Mouse (Mus musculus): ENCODE data around the gene Rps3. TPM values are rescaled to one million over a fixed set of nuclear protein-coding genes. Genes with fewer than 3 reads are reported as not detected.
A peak's percentile ranks its signal among the peaks of the same experiment; 100 is the strongest.

Gene Rps3
- total RNA-seq, 2 experiments from 2014 or later: 293 to 406 TPM

DNA sequence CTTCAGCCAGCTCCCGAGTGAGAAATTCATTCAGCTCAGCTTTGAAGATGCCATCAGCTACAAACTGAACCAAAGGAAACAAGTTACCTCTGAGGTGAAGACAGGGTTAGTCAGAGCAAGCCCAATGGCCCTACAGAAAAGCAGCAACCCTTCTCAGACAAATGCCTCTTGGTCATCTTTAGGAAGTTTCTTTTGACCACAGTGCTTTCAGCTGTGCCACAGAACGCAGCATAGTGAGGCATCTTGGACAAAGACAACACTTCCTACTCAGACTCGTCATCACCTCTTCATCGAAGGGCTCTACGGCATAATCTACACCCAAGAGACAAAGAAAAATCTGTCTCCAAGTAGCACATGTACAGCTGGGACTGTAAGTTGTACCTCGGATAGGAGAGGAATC, 901 bp downstream of the Rps3 start:
- ATAC-seq (replicated peaks; ENCODE audit: low FRiP score, poor library complexity, severe bottlenecking): 0 out of 2 replicates have a peak, but pooled peaks have one; percentile 1

DNA sequence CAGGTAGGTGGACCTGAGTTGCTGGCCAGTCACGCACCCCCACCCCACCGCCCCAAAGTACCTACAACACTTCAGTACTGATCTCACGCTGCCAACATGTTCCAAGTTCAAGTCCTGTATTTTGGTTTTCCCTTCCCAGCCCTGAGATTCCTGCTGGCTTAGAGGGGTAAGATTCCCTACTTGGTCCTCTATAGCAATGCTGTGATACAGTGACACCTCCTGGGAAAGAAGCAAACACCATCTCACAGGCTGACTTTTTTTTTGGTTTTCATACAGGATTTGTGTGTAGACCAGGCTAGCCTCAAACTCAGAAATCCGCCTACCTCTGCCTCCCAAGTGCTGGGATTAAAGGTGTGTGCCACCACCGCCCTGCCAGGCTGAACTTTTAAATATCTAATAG, 6.3 kb downstream of the Rps3 start:
- ATAC-seq (replicated peaks; ENCODE audit: low FRiP score, poor library complexity, severe bottlenecking): no peak

DNA sequence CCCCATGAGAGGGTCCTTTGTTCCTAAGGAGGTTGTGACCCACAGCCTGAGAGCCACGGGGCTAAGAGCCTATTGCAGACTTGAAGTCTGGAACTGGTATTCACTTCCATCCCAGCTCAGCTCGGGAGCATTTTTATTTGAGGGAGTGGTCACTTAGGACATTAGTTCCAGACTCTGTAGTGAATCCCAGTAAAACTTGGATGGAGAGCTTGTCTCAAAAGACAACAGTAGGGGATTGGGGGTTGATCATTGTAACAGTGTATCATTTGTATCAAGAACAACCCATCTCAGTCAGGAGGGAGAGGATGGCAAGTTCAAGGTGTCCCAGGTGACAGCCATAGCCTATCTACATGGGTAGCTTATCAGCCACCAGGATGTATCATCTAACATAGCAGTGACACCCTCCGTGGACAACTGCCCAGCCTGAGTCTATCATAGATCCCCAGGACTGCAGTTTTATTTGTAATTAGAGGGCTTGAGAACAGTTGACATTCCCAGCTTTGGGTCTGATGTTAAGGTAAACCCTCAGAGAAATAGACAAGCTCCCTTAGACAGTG, 6.9 kb downstream of the Rps3 start:
- ATAC-seq (replicated peaks; ENCODE audit: low FRiP score, poor library complexity, severe bottlenecking): no peak

DNA sequence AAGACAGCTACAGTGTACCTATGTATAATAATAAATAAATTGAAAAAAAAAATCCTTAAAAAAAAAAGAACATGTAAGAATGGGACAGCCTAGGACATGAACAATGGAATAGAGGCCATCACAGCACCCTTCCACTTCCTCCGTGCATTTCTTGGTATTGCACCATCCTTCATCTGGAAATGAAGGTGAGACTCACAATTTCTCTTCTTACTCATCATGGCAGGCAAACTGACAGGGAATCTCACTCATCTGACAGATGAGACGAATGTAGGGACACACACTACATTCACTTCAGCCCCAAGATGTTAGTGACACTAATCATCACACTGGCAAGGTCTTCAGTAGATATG, 8.0 kb downstream of the Rps3 start:
- no peak for ATAC-seq (replicated peaks; ENCODE audit: low FRiP score, poor library complexity, severe bottlenecking)

DNA sequence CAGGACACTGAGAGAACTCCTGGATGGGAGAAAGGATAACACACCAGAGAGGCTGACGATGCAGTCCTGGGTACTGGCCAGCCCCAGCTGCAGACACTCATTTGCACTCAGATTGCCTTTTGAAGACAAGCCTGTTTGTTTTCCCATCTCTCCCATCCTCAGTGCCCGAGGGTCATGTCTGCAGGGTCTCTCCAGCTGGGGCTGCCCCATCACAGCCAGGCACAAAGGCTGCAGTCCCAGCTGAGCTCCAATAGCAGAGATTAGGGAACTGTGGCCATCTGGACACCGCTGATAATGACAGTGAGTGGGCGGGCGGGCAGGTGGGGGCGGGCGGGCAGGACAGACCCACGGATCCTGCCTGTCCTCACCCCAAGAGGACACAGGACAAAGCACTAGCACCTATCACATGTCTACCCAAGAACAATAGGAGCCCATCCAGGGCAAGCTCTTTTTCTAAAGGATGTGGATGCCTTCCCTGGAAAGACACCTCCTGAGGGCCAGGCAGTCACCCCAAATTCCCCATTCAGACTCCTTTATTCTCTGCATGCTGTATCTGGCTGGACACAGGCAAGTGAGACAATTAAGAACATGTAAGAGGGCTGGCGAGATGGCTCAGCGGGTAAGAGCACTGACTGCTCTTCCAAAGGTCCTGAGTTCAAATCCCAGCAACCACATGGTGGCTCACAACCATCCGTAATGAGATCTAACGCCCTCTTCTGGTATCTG, 8.5 kb downstream of the Rps3 start:
- peak; percentile 88 for ATAC-seq (replicated peaks; ENCODE audit: low FRiP score, poor library complexity, severe bottlenecking)

DNA sequence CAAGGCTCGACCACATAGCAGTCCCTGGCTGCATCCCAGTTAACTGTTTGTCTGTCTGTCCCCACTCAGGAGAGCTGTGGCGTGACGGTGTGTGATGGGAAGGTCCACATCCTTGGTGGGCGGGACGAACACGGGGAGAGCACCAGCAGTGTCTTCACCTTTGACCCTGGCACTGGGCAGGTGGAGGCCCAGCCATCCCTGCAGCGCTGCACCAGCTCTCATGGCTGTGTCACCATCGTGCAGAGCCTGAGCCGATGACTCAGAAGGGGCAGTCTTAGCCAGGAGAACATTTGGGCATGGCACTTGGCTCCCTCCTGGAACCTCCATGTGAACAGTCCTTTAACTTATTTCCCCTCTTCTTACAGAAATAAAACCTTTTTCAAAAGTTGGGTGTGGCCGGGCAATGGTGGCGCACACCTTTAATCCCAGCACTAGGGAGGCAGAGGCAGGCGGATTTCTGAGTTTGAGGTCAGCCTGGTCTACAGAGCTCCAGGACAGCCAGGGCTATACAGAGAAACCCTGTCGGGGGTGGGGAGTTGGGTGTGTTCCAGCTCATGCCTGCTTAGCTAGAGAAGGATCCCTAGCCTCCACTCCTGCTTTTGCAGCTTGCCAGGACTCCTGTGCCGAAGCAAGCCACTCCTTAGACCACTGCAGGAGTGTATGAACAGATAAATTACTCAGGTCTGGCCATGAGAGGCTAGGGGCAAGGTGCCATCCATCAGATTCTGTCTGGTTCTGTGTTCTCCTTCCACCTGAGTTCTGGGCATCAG, 9.7 kb downstream of the Rps3 start:
- ATAC-seq (replicated peaks; ENCODE audit: low FRiP score, poor library complexity, severe bottlenecking): peak; percentile 58

DNA sequence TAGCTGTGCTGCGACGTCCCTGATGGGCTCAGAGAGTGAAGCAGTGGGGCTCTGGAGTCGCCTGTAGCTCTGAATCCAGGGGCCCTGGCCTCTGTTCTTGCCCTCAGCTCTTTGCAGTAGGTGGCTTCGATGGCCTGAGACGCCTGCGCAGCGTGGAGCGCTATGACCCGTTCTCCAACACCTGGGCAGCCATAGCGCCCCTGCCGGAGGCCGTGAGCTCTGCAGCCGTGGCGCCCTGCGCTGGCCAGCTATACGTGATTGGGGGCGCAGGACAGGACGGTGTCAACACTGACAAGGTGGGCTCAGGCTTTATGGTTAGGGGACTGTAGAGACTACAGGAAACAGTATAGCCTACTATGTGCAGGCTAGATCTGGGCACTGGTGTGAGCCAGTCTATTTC, 12.0 kb downstream of the Rps3 start:
- no peak for ATAC-seq (replicated peaks; ENCODE audit: low FRiP score, poor library complexity, severe bottlenecking)

DNA sequence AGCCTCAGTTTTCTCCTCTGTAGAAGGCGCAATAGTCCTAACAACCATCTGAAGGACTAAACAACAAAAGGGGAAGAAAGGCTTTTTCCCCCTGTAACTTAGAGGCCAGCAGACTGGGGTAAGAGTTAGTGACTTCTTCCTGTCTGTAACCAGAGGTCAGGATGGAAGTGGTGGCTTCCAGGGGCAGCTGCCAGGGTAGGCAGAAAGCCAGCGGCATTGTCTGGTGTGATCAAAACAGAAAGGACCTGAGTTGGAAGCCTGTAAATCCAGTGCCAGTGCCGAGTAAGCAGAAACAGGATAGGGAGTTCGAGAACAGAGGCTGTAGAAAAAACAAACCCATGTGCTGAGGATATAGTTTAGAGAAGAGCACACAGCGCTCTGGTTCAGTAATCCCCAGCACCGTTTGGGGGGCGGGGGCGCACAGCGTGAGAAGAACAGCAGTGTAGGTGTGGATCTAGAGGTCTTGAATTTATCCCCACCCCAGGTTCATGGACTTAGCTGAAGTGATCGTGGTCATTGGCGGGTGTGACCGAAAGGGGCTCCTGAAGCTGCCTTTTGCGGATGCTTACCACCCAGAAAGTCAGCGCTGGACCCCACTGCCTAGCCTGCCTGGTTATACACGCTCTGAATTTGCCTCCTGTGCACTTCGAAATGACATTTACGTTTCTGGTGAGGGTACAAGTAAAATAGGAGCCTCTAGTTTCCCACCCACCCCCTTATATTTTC, 13.7 kb downstream of the Rps3 start:
- no peak for ATAC-seq (replicated peaks; ENCODE audit: low FRiP score, poor library complexity, severe bottlenecking)

DNA sequence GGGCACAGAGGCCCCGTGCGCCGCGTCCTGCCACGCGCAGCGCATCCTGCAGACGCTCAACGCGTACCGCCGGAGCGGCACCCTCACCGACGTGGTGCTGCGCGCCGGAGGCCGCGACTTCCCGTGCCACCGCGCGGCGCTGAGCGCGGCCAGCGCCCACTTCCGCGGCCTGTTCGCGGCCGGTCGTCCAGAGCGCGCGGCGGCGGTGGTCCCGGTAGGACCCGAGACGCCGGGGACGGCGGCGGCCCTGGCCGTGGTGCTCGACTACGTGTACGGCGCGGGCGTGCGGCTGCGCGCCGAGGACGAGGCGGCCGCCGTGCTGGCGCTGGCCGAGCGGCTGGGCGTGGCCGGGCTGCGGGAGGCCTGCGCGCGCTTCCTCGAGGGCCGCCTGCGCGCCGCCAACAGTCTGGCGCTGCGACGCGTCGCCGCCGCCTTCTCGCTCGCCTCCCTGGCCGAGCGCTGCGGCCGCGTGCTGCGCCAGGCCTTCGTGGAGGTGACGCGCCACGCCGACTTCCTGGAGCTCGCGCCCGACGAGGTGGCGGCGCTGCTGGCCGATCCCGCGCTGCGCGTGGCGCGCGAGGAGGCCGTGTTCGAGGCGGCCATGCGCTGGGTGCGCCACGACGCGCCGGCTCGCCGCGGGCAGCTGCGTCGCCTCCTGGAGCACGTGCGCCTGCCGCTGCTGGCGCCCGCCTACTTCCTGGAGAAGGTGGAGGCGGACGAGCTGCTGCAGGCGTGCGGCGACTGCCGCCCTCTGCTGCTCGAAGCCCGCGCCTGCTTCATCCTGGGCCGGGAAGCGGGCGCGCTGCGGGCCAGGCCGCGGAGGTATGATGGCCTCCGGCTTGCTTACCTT, 15.0 kb downstream of the Rps3 start:
- ATAC-seq (replicated peaks; ENCODE audit: low FRiP score, poor library complexity, severe bottlenecking): peak; percentile 52

DNA sequence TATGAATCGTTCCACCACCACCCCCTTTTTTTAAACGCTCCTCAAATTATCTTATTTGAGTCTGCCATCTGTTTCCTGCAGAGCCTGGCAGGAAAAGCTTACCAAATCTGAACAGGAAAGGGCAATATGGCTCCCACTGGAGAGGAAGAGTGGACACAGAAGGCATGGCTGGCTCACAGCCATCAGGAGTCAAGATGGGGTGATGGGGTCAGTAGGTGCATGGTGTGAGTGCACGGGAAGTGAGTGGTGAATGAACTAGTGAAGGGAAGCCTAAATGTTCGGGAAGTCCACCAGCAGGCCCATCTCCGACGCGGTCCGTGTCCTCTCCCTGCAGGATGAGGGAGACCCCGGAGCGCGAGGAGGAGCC, 15.6 kb downstream of the Rps3 start:
- no peak for ATAC-seq (replicated peaks; ENCODE audit: low FRiP score, poor library complexity, severe bottlenecking)

DNA sequence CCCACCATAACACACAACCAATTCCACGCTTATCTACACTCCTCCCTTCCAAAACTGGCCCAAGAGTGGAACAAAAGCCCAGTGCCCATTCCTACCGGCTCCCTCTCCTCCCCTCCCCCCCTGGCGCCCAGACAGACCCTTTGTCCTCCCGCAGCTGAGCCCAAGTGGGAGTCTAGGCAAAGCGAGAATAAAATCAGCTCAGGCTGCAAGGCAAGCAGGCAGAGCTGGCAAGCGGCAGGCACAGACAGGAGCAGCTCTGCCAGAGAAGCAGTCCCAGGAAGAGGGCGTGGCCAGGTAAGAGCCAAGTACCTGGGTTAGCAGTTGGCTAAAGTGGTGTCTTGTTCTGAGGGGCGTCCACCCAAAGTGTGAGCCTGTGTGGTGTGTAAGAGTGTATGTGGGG, 17.7 kb downstream of the Rps3 start, which contains the start of gene Klhl35:
Gene Klhl35 (plus strand): TSS at position 194 of the 400 bp plus-strand sequence.
- ATAC-seq (replicated peaks; ENCODE audit: low FRiP score, poor library complexity, severe bottlenecking): no peak

DNA sequence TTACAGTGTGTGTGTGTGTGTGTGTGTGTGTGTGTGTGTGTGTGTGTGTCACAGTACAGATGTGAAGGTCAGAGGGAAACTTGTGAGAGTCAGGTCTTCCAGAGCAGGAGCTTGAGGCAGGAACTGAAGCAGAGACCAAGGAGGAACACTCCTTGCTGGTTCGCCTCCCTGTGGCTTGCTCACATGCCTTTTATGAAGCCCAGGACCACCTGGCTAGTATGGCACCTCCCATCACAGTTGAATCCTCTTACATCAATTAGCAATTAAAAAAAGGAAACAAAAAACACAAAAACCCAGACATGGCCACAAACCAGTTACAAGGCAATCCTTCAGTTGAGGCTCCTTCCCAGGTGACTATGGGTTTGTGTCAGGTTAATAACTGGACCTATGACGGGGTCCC, 20.4 kb downstream of the Rps3 start:
- ATAC-seq (replicated peaks; ENCODE audit: low FRiP score, poor library complexity, severe bottlenecking): no peak

DNA sequence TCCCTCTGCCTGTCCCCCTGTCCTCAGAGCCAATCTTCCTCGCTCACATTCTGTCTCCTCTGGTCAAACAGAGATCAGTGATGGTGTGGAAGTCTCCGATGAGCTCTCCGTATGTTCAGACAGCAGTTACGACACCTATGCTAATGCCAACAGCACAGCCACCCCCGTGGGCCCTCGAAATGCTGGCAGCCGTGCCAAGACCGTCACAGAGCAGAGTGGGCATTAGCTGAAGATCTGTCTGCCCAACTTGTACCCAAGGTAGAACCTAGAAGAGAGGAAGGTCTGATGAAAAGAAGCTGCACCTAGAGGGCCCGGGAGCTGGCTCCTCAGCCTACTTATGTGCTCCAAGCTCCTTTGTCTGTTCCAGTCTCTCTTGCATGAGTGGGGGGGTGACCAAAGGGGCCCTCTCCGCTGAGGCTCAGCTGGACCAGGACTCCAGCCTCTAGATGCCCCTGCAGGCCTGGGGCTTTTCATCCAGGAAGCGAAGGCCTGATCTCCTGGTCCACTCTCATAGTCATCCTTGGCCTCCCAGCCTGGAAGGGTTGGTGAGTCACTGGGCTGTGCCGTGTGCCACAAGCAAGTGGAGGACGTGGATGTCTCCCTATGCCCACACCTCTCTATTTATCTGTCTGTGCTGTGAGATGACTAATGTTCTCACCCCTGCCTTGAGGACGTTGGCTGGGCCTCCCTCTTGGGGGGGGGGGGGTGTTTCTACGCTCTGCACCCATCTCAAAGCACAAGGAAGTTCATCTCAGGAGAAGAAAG, 23.5 kb downstream of the Rps3 start:
- ATAC-seq (replicated peaks; ENCODE audit: low FRiP score, poor library complexity, severe bottlenecking): no peak

DNA sequence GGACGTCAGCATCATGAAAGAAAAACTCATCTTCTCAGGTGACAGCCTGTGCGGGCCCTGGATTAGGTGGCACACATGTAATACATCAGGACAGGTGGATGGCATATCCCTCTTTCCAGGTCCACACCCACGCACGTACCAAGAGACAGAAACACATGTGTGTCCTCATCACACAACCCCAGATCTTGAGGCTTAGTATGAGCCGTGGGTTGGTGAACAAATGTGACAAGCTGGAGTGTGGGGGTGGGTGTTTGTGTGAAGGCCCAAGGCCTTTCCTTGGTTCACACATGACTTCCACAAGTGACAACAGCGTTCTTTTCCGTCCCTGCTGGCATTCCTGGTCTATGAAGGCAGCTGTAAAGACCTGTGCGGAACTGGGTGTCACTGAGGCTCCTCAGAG, 24.7 kb downstream of the Rps3 start:
- ATAC-seq (replicated peaks; ENCODE audit: low FRiP score, poor library complexity, severe bottlenecking): no peak

DNA sequence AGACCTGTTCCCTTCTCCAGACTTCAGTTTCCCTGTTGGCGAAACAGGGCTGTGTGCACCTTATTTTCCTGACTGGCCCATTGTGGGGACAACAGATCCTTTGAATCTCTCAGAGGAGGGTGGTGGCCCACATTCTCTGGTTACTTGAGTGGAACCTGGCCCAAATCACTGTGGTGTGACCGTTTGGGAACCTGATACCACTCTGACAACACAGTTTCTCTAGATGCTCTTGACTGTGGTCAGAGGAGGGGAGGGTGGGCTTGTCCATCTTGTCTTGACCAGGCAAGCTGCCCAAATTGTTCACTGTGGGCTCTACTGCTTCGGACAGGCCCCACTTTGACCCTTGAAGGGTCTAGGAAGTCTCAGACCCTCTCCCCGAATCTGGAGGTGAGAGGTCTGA, 29.5 kb downstream of the Rps3 start:
- ATAC-seq (replicated peaks; ENCODE audit: low FRiP score, poor library complexity, severe bottlenecking): no peak

DNA sequence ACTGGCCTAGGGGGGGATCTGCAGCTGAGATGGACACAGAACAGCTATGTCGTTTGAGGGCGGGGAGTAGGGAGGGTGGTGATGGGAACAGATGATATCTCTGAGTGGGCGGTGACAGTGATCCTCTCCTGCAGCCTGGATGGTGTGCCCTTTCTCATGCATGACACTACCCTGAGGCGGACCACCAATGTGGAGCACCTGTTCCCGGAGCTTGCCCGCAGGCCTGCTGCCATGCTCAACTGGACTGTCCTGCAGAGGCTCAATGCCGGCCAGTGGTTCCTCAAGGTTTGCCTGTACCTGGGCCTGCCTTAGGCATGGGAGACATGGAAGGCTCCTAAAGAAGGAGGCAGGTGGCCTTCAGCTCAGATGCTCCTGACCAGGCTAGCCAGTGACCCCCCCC, 30.7 kb downstream of the Rps3 start:
- no peak for ATAC-seq (replicated peaks; ENCODE audit: low FRiP score, poor library complexity, severe bottlenecking)

DNA sequence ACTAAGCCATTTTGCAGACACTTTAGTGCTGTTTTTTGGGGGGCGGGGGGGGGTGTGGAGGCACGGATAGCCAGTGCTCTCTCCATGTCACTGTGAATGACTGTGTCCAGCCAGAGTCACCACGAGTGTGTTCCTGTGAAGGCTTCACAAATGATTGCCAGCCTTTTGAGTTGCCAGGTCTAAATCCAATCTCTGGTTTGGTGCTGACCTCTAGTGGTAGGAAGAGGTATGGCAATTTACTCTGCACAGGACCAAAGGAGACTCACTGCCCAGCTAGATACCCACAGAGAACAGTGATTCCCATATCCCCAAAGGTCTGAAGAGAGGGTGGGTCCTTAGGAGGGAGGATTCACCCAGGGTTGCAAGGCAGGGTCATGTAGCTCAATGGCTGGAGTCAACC, 32.8 kb downstream of the Rps3 start:
- ATAC-seq (replicated peaks; ENCODE audit: low FRiP score, poor library complexity, severe bottlenecking): peak; percentile 55

DNA sequence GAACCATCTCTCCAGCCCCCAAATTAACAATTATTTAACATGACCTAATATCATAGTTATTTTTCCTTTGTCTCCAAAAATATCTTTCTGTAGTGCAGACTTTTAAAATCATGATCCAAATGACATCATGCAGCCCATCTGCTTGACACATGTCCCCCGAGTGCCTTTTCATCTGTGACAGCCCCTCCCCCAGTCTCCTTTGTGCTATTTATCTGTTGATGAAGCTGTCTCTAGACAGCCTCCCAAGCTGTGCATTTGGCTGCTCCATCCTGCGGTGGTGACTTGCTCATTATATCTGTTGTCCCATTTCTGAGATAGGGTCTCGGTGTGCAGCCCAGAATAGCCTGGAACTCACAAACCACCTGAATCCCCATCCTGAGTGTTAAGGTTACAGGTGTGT, 33.8 kb downstream of the Rps3 start:
- no peak for ATAC-seq (replicated peaks; ENCODE audit: low FRiP score, poor library complexity, severe bottlenecking)

DNA sequence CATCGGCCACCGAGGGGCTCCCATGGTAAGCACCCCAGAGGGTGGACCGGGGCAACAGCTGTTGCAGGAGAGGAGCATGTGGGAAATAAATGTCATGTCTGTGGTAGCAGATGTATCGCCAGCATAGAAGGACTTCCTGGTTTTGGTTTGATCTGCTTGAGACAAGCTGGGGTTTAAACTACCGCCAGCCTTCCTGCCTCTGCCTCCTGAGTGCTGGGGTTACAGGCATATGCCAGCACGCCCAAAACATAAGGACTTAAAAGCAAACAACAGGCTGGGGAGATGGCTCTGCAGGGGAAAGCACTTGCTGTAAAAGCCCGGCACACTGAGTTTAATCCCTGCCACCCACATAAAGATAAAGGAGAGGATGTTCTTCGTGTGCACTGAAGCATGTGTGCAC, 34.5 kb downstream of the Rps3 start:
- ATAC-seq (replicated peaks; ENCODE audit: low FRiP score, poor library complexity, severe bottlenecking): no peak

Data from erythroid progenitor cell, adult 5-6 weeks (primary cell).